Mouse (Mus musculus): ENCODE data around the gene Nrde2.

GRCm38 (mm10) chr12:100089265-100089664 is 70.2 kb downstream of the Nrde2 start:
- TF ChIP-seq POLR2A (IDR thresholded peaks at IDR 0.05; ENCODE audit: low read depth, low read length): no peak
- no peak for TF ChIP-seq CTCF (conservative IDR thresholded peaks at IDR 0.05; ENCODE audit: insufficient read depth, insufficient read length, low read depth, low read length)

Measured in kidney, adult 2 months (tissue).